Mouse (Mus musculus): Measurements from ENCODE around the gene Clec3a. TPM values are rescaled to one million over a fixed set of nuclear protein-coding genes. Genes with fewer than 3 reads are reported as not detected.

Clec3a gene
- total and polyA plus RNA-seq, 2 experiments from 2014 or later = 0.38 TPM; not detected in 1

- peak; percentile 62 for TF ChIP-seq CTCF (IDR thresholded peaks at IDR 0.05)
- Histone ChIP-seq H3K27ac (ENCODE audit: low read depth, low read length) (no peak overlapping the region), H3K27me3 (ENCODE audit: insufficient read depth, low read length) (no peaks in the 10 kb centered on the region), H3K4me1 (ENCODE audit: insufficient read depth, low read length) (no peaks in the 10 kb centered on the region), H3K36me3 (ENCODE audit: insufficient read depth, low read length) (no peaks in the 10 kb centered on the region), H3K9ac (replicated peaks; ENCODE audit: low read length, poor library complexity, severe bottlenecking) (no peak overlapping the region), H3K4me2 (ENCODE audit: low read depth, low read length, poor library complexity, severe bottlenecking) (no peak overlapping the region), H3K4me3 (ENCODE audit: low read depth, low read length) (no peak overlapping the region), H3K9me3 (ENCODE audit: low read length) (no peaks in the 10 kb centered on the region)
- ATAC-seq (ENCODE audit: low FRiP score) (no peak), DNase-seq (ENCODE audit: low spot score) (peak; percentile 39)
- WGBS = 89% methylated on average over 11 of the region's 13 CpGs
These were observed 27.2 kb upstream of the Clec3a start for GRCm38 (mm10) chr8:114390465-114391254.

- Histone ChIP-seq H3K9me3 (ENCODE audit: low read length) (no peaks in the 10 kb centered on the region), H3K27me3 (ENCODE audit: insufficient read depth, low read length) (no peaks in the 10 kb centered on the region), H3K27ac (ENCODE audit: low read depth, low read length) (no peak overlapping the region), H3K4me3 (ENCODE audit: low read depth, low read length) (no peak overlapping the region), H3K4me1 (ENCODE audit: insufficient read depth, low read length) (no peaks in the 10 kb centered on the region), H3K36me3 (ENCODE audit: insufficient read depth, low read length) (no peaks in the 10 kb centered on the region), H3K4me2 (ENCODE audit: low read depth, low read length, poor library complexity, severe bottlenecking) (no peak overlapping the region), H3K9ac (replicated peaks; ENCODE audit: low read length, poor library complexity, severe bottlenecking) (no peak overlapping the region)
- DNase-seq (ENCODE audit: low spot score) = no peak
- ATAC-seq (ENCODE audit: low FRiP score) = no peak
- 94% methylated on average over 5 of the region's 5 CpGs for WGBS
- no peak for TF ChIP-seq CTCF (IDR thresholded peaks at IDR 0.05)
These were observed 19.6 kb upstream of the Clec3a start for GRCm38 (mm10) chr8:114398326-114398725.

GRCm38 (mm10) chr8:114399273-114399672 is 18.6 kb upstream of the Clec3a start:
- Histone ChIP-seq H3K27ac (ENCODE audit: low read depth, low read length) (no peak overlapping the region), H3K9ac (replicated peaks; ENCODE audit: low read length, poor library complexity, severe bottlenecking) (no peak overlapping the region)
- 98% methylated on average over 5 of the region's 5 CpGs for WGBS

GRCm38 (mm10) chr8:114401679-114402078 is 16.2 kb upstream of the Clec3a start:
- Histone ChIP-seq H3K9ac (replicated peaks; ENCODE audit: low read length, poor library complexity, severe bottlenecking) (no peak overlapping the region), H3K9me3 (ENCODE audit: low read length) (no peaks in the 10 kb centered on the region), H3K27me3 (ENCODE audit: insufficient read depth, low read length) (no peaks in the 10 kb centered on the region), H3K4me3 (ENCODE audit: low read depth, low read length) (no peak overlapping the region), H3K36me3 (ENCODE audit: insufficient read depth, low read length) (no peaks in the 10 kb centered on the region), H3K27ac (ENCODE audit: low read depth, low read length) (no peak overlapping the region), H3K4me2 (ENCODE audit: low read depth, low read length, poor library complexity, severe bottlenecking) (no peak overlapping the region), H3K4me1 (ENCODE audit: insufficient read depth, low read length) (no peaks in the 10 kb centered on the region)
- DNase-seq (ENCODE audit: low spot score) (peak; percentile 24), ATAC-seq (ENCODE audit: low FRiP score) (no peak)
- 38% methylated on average over 7 of the region's 7 CpGs for WGBS
- no peak for TF ChIP-seq CTCF (IDR thresholded peaks at IDR 0.05)

More at GRCm38 (mm10) chr8:114399273-114399672, 18.6 kb upstream of the Clec3a start:
- Histone ChIP-seq H3K27me3 (ENCODE audit: insufficient read depth, low read length) (no peaks in the 10 kb centered on the region), H3K9me3 (ENCODE audit: low read length) (no peaks in the 10 kb centered on the region), H3K4me2 (ENCODE audit: low read depth, low read length, poor library complexity, severe bottlenecking) (no peak overlapping the region), H3K36me3 (ENCODE audit: insufficient read depth, low read length) (no peaks in the 10 kb centered on the region), H3K4me1 (ENCODE audit: insufficient read depth, low read length) (no peaks in the 10 kb centered on the region), H3K4me3 (ENCODE audit: low read depth, low read length) (no peak overlapping the region)
- TF ChIP-seq CTCF (IDR thresholded peaks at IDR 0.05) = no peak
- DNase-seq (ENCODE audit: low spot score) (no peak), ATAC-seq (ENCODE audit: low FRiP score) (no peak)

- Histone ChIP-seq H3K27ac (ENCODE audit: low read depth, low read length) (no peak overlapping the region), H3K9me3 (ENCODE audit: low read length) (no peaks in the 10 kb centered on the region), H3K4me3 (ENCODE audit: low read depth, low read length) (no peak overlapping the region), H3K36me3 (ENCODE audit: insufficient read depth, low read length) (no peaks in the 10 kb centered on the region), H3K4me2 (ENCODE audit: low read depth, low read length, poor library complexity, severe bottlenecking) (no peak overlapping the region), H3K9ac (replicated peaks; ENCODE audit: low read length, poor library complexity, severe bottlenecking) (no peak overlapping the region), H3K4me1 (ENCODE audit: insufficient read depth, low read length) (no peaks in the 10 kb centered on the region), H3K27me3 (ENCODE audit: insufficient read depth, low read length) (no peaks in the 10 kb centered on the region)
- 76% methylated on average over 3 of the region's 3 CpGs for WGBS
- DNase-seq (ENCODE audit: low spot score) (no peak), ATAC-seq (ENCODE audit: low FRiP score) (no peak)
- no peak for TF ChIP-seq CTCF (IDR thresholded peaks at IDR 0.05)
These were observed 6.5 kb upstream of the Clec3a start for GRCm38 (mm10) chr8:114411421-114411820.

GRCm38 (mm10) chr8:114418486-114418885 is 600 bp downstream of the Clec3a start:
- ATAC-seq (ENCODE audit: low FRiP score) (no peak), DNase-seq (ENCODE audit: low spot score) (no peak)
- no peak for TF ChIP-seq CTCF (IDR thresholded peaks at IDR 0.05)
- Histone ChIP-seq H3K9ac (replicated peaks; ENCODE audit: low read length, poor library complexity, severe bottlenecking) (no peak overlapping the region), H3K4me1 (ENCODE audit: insufficient read depth, low read length) (no peaks in the 10 kb centered on the region), H3K4me3 (ENCODE audit: low read depth, low read length) (no peak overlapping the region), H3K4me2 (ENCODE audit: low read depth, low read length, poor library complexity, severe bottlenecking) (no peak overlapping the region), H3K27me3 (ENCODE audit: insufficient read depth, low read length) (no peaks in the 10 kb centered on the region), H3K27ac (ENCODE audit: low read depth, low read length) (no peak overlapping the region), H3K9me3 (ENCODE audit: low read length) (no peaks in the 10 kb centered on the region), H3K36me3 (ENCODE audit: insufficient read depth, low read length) (no peaks in the 10 kb centered on the region)
- WGBS = 40% methylated on average over 5 of the region's 5 CpGs
